ENCODE assay signal across 8 mouse cellular contexts in the genomic region with DNA sequence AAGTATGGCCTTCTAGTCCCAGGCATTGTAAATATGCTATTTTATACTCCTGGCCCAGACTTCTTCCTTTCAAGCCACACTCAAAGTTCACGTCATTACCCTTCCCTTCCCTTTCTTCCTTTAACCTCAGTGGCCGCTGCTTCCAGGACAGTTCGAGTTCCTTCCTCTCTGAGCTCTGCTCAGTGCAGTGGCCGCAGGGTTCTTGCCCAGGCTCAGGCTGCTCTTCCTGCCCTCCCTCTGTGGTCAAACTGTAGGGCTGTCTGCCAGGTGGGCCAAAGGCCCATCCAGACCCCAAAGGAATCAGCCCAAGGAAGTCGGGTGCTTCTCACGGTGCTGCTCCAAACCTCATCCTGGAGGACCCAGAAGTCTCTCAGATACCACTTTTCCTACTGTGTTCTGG. TPM values are rescaled to one million over a fixed set of nuclear protein-coding genes. Genes with fewer than 3 reads are reported as not detected.
DNase-seq lines count a peak whose midpoint lies in the region; ATAC-seq lines count a peak whose summit lies in the region.

No protein-coding gene starts in this region.

- ATAC-seq in forebrain, embryonic 12.5 days (ENCODE audit: low FRiP score), result peak; percentile 36; the same call in 1 of the 2 replicates
- ATAC-seq in hindbrain, embryonic 15.5 days (ENCODE audit: low FRiP score, low read depth), result peak; percentile 5; the same call in 1 of the 2 replicates
- ATAC-seq in midbrain, embryonic 11.5 days (ENCODE audit: low FRiP score), result no peak

- H3K9ac ChIP-seq in forebrain, embryonic 12.5 days, result peak overlapping the region; percentile 54
- H3K9ac ChIP-seq in hindbrain, embryonic 15.5 days, result peak overlapping the region; percentile 39; the same call in 1 of the 2 replicates
- peak overlapping the region; percentile 55 for H3K9ac ChIP-seq in midbrain, embryonic 11.5 days (ENCODE audit: low read length)

- H3K36me3 ChIP-seq in forebrain, embryonic 12.5 days (replicated peaks), result peaks cover 12% of the 10 kb centered on the region; the same call in 1 of the 2 replicates
- H3K36me3 ChIP-seq in hindbrain, embryonic 15.5 days, result no peaks in the 10 kb centered on the region
- no peaks in the 10 kb centered on the region for H3K36me3 ChIP-seq in midbrain, embryonic 11.5 days (ENCODE audit: control insufficient read depth, insufficient read depth, low read length)

- peak; percentile 97 for DNase-seq in heart, adult 11 months
- DNase-seq in heart, adult 8-10 months (ENCODE audit: low spot score), result no peak
- DNase-seq in midbrain, embryonic 11.5 days (ENCODE audit: low spot score, missing footprints), result no peak
- no peak for DNase-seq in cerebellum, adult 8-10 months
- DNase-seq in thymus, adult 18-20 months, result no peak
- no peak for DNase-seq in yolk sac, embryonic 10.5 days (ENCODE audit: low spot score)

- no peaks in the 10 kb centered on the region for H3K9me3 ChIP-seq in forebrain, embryonic 12.5 days
- H3K9me3 ChIP-seq in hindbrain, embryonic 15.5 days, result no peaks in the 10 kb centered on the region
- no peaks in the 10 kb centered on the region for H3K9me3 ChIP-seq in midbrain, embryonic 11.5 days (ENCODE audit: control insufficient read depth, low read length)

- H3K4me3 ChIP-seq in forebrain, embryonic 12.5 days (replicated peaks), result peak overlapping the region; percentile 27
- peak overlapping the region; percentile 4 for H3K4me3 ChIP-seq in hindbrain, embryonic 15.5 days
- H3K4me3 ChIP-seq in midbrain, embryonic 11.5 days (ENCODE audit: low read depth, low read length), result peak overlapping the region; percentile 0; the same call in 1 of the 2 replicates

- no peaks in the 10 kb centered on the region for H3K27me3 ChIP-seq in forebrain, embryonic 12.5 days
- no peaks in the 10 kb centered on the region for H3K27me3 ChIP-seq in hindbrain, embryonic 15.5 days
- no peaks in the 10 kb centered on the region for H3K27me3 ChIP-seq in midbrain, embryonic 11.5 days (ENCODE audit: control insufficient read depth, insufficient read depth, low read length)

- H3K4me2 ChIP-seq in forebrain, embryonic 12.5 days, result peak overlapping the region; percentile 51
- H3K4me2 ChIP-seq in hindbrain, embryonic 15.5 days, result peak overlapping the region; percentile 53
- H3K4me2 ChIP-seq in midbrain, embryonic 11.5 days, result peak overlapping the region; percentile 41

- 66% methylated on average over 6 of the region's 6 CpGs for WGBS in forebrain, embryonic 12.5 days
- 50% methylated on average over 6 of the region's 6 CpGs for WGBS in hindbrain, embryonic 15.5 days
- WGBS in midbrain, embryonic 11.5 days, result 71% methylated on average over 6 of the region's 6 CpGs

- peak overlapping the region; percentile 75; the same call in 1 of the 2 replicates for H3K27ac ChIP-seq in forebrain, embryonic 12.5 days
- H3K27ac ChIP-seq in hindbrain, embryonic 15.5 days (replicated peaks), result peak overlapping the region; percentile 60
- H3K27ac ChIP-seq in midbrain, embryonic 11.5 days (ENCODE audit: low read depth, low read length), result no peak overlapping the region

- H3K4me1 ChIP-seq in forebrain, embryonic 12.5 days, result peaks cover 23% of the 10 kb centered on the region
- peaks cover 24% of the 10 kb centered on the region for H3K4me1 ChIP-seq in hindbrain, embryonic 15.5 days (replicated peaks)
- H3K4me1 ChIP-seq in midbrain, embryonic 11.5 days (ENCODE audit: control insufficient read depth, insufficient read depth, low read length), result peaks cover 8% of the 10 kb centered on the region; the same call in 1 of the 2 replicates

RNA-seq across cellular contexts. Expression of gene S1pr3, which starts 9.4 kb away (rescaled TPM):
- 10 to 100 TPM in 3 of 4 experiments, 1 to 10 TPM in 1; 8.1 to 12.6 (median 10.9) TPM for total RNA-seq in heart, adult 8-10 months (2022)
- polyA plus RNA-seq in forebrain, embryonic 12.5 days (2016; fragmentation: Nextera tagmentation; extraction: Ambion mirVana), result 27.8 and 32.0 TPM in 2 replicates
- polyA plus RNA-seq in hindbrain, embryonic 15.5 days (2015; fragmentation: Nextera tagmentation; extraction: Ambion mirVana), result 15.3 and 15.9 TPM in 2 replicates
- polyA plus RNA-seq in midbrain, embryonic 11.5 days (2014; fragmentation: Nextera tagmentation; extraction: Ambion mirVana), result 41.2 and 41.6 TPM in 2 replicates
